Mouse (Mus musculus) spleen, postnatal 36 days (tissue): ENCODE data around the gene Sh3bgrl2.

Source experiments
- DNase-seq, 2 experiments: peaks; one replicate each; pipeline ENCODE4 v3.0.0; 2022; ENCODE audit warnings: low spot score in 2 of 2, mixed read lengths in 1 of 2

The Sh3bgrl2 gene

GRCm38 (mm10) chr9:83560670-83561069 lies 12.5 kb downstream of the Sh3bgrl2 start:
- DNase-seq: no peak

GRCm38 (mm10) chr9:83562889-83563288 lies 14.8 kb downstream of the Sh3bgrl2 start:
- no peak for DNase-seq

- DNase-seq: no peak
Measured at GRCm38 (mm10) chr9:83563808-83564549, 15.9 kb downstream of the Sh3bgrl2 start.

- DNase-seq: no peak
Measured at GRCm38 (mm10) chr9:83564934-83565652, 17.0 kb downstream of the Sh3bgrl2 start.

- DNase-seq: no peak
Measured at GRCm38 (mm10) chr9:83566141-83566540, 18.0 kb downstream of the Sh3bgrl2 start.

GRCm38 (mm10) chr9:83568125-83568524 lies 20.0 kb downstream of the Sh3bgrl2 start:
- DNase-seq: no peak

GRCm38 (mm10) chr9:83568937-83569336 lies 20.8 kb downstream of the Sh3bgrl2 start:
- no peak for DNase-seq

- peak in 1 of 2 experiments; percentile 4 for DNase-seq
Measured at GRCm38 (mm10) chr9:83569898-83570297, 21.8 kb downstream of the Sh3bgrl2 start.

GRCm38 (mm10) chr9:83571315-83571714 lies 23.2 kb downstream of the Sh3bgrl2 start:
- no peak for DNase-seq

- no peak for DNase-seq
Measured at GRCm38 (mm10) chr9:83572326-83572725, 24.2 kb downstream of the Sh3bgrl2 start.

GRCm38 (mm10) chr9:83572870-83573269 lies 24.7 kb downstream of the Sh3bgrl2 start:
- DNase-seq: no peak

GRCm38 (mm10) chr9:83573588-83573987 lies 25.5 kb downstream of the Sh3bgrl2 start:
- DNase-seq: no peak

- DNase-seq: no peak
Measured at GRCm38 (mm10) chr9:83575403-83575802, 27.3 kb downstream of the Sh3bgrl2 start.

GRCm38 (mm10) chr9:83576018-83576688 lies 28.0 kb downstream of the Sh3bgrl2 start:
- no peak for DNase-seq

GRCm38 (mm10) chr9:83576689-83577057 lies 28.5 kb downstream of the Sh3bgrl2 start:
- no peak for DNase-seq

GRCm38 (mm10) chr9:83577260-83577659 lies 29.1 kb downstream of the Sh3bgrl2 start:
- DNase-seq: no peak

GRCm38 (mm10) chr9:83579049-83579448 lies 30.9 kb downstream of the Sh3bgrl2 start:
- no peak for DNase-seq

- no peak for DNase-seq
Measured at GRCm38 (mm10) chr9:83582748-83583147, 34.6 kb downstream of the Sh3bgrl2 start.

- no peak for DNase-seq
Measured at GRCm38 (mm10) chr9:83586316-83587050, 38.4 kb downstream of the Sh3bgrl2 start.

- DNase-seq: no peak
Measured at GRCm38 (mm10) chr9:83587116-83587515, 39.0 kb downstream of the Sh3bgrl2 start.

- DNase-seq: no peak
Measured at GRCm38 (mm10) chr9:83589063-83589462, 40.9 kb downstream of the Sh3bgrl2 start.
